Comparison of ENCODE assay signal across 8 mouse cellular contexts in the genomic region with DNA sequence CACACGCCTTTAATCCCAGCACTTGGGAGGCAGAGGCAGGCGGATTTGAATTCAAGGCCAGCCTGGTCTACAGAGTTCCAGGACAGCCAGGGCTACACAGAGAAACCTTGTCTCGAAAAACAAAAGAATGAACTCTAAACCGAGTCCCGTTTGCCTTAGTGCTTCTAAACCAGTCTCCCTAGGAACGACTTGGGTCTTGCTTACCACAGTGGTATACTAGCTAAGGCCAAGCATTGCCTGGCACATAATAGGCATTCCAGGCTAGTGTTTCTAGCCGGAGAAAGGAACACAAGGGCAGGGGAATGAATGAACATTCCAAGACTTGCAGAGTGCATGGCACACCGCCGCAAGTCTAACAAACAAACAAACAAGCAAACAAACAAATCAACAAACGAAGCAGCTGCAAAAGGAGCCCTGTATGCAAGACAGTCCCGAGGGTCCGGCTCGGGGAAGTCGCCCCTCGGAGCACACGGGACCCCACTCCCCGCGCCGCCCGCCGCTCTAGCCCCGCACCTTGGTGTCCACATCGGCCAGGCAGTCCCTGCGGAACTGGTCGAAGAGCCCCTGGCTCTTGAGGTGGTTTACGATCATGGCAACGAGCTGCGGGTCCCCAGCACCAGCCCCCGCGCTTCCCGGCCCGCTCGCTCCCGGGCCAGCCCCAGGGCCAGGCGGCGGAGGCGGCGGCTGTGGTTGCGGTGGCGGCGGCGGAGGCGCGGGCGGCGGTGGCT. TPM values are rescaled to one million over a fixed set of nuclear protein-coding genes. Genes with fewer than 3 reads are reported as not detected.
A peak's percentile ranks its signal among the peaks of the same experiment; 100 is the strongest.
DNase-seq lines count a peak whose midpoint lies in the region; ATAC-seq and TF ChIP-seq lines count a peak whose summit lies in the region.

No protein-coding gene starts in this region.

- ATAC-seq in kidney, embryonic 16.5 days (ENCODE audit: low FRiP score, low TSS enrichment): peak; percentile 75
- no peak for ATAC-seq in G1E (ENCODE audit: extremely low read depth, insufficient number of reproducible peaks, low FRiP score, poor library complexity, severe bottlenecking)
- ATAC-seq in intestine, embryonic 15.5 days: peak; percentile 9
- peak; percentile 64 for ATAC-seq in neural tube, embryonic 12.5 days (ENCODE audit: low FRiP score, low read depth)

- no peak for TF ChIP-seq CTCF in G1E (IDR thresholded peaks at IDR 0.05; ENCODE audit: low read depth, low read length)

- H3K9ac ChIP-seq in kidney, embryonic 16.5 days (replicated peaks; ENCODE audit: low read length): peak overlapping the region; percentile 96
- peak overlapping the region; percentile 85 for H3K9ac ChIP-seq in intestine, embryonic 15.5 days
- H3K9ac ChIP-seq in neural tube, embryonic 12.5 days: peak overlapping the region; percentile 94

- no peak for DNase-seq in kidney, postnatal 10 days
- peak; percentile 4 for DNase-seq in G1E (ENCODE audit: low spot score)
- no peak for DNase-seq in embryonic facial prominence, embryonic 10.5 days (ENCODE audit: low spot score)
- DNase-seq in retina, postnatal 1 day: no peak
- no peak for DNase-seq in adrenal gland, postnatal 4 days (ENCODE audit: low spot score in 2 of 2)

- peak overlapping the region; percentile 100 for H3K4me3 ChIP-seq in kidney, embryonic 16.5 days (ENCODE audit: low read length)
- peak overlapping the region; percentile 97 for H3K4me3 ChIP-seq in G1E (ENCODE audit: low read depth, low read length)
- peak overlapping the region; percentile 93 for H3K4me3 ChIP-seq in embryonic facial prominence, embryonic 10.5 days
- peak overlapping the region; percentile 99 for H3K4me3 ChIP-seq in intestine, embryonic 15.5 days (replicated peaks)
- H3K4me3 ChIP-seq in neural tube, embryonic 12.5 days: peak overlapping the region; percentile 98

- peak overlapping the region; percentile 71 for H3K27ac ChIP-seq in kidney, embryonic 16.5 days (ENCODE audit: low read length)
- peak overlapping the region; percentile 86 for H3K27ac ChIP-seq in embryonic facial prominence, embryonic 10.5 days (replicated peaks)
- peak overlapping the region; percentile 41; the same call in 1 of the 2 replicates for H3K27ac ChIP-seq in intestine, embryonic 15.5 days
- no peak overlapping the region for H3K27ac ChIP-seq in neural tube, embryonic 12.5 days

- under 1% methylated on average over 43 of the region's 46 CpGs for WGBS in kidney, embryonic 16.5 days
- 1% methylated on average over 46 of the region's 46 CpGs for WGBS in embryonic facial prominence, embryonic 10.5 days
- WGBS in intestine, embryonic 15.5 days: under 1% methylated on average over 46 of the region's 46 CpGs
- 1% methylated on average over 46 of the region's 46 CpGs for WGBS in neural tube, embryonic 12.5 days

- H3K4me2 ChIP-seq in kidney, embryonic 16.5 days (replicated peaks; ENCODE audit: low read depth, low read length): peak overlapping the region; percentile 62
- peak overlapping the region; percentile 76 for H3K4me2 ChIP-seq in intestine, embryonic 15.5 days (replicated peaks)
- H3K4me2 ChIP-seq in neural tube, embryonic 12.5 days (replicated peaks): peak overlapping the region; percentile 69

- H3K27me3 ChIP-seq in kidney, embryonic 16.5 days (ENCODE audit: insufficient read depth, low read length): no peaks in the 10 kb centered on the region
- no peaks in the 10 kb centered on the region for H3K27me3 ChIP-seq in G1E (ENCODE audit: insufficient read depth, low read length)
- H3K27me3 ChIP-seq in embryonic facial prominence, embryonic 10.5 days (replicated peaks; ENCODE audit: low read depth, poor library complexity, severe bottlenecking): no peaks in the 10 kb centered on the region
- no peaks in the 10 kb centered on the region for H3K27me3 ChIP-seq in intestine, embryonic 15.5 days (replicated peaks)
- no peaks in the 10 kb centered on the region for H3K27me3 ChIP-seq in neural tube, embryonic 12.5 days (replicated peaks)

- no peaks in the 10 kb centered on the region for H3K9me3 ChIP-seq in kidney, embryonic 16.5 days (ENCODE audit: low read length)
- H3K9me3 ChIP-seq in G1E (replicated peaks): no peaks in the 10 kb centered on the region
- no peaks in the 10 kb centered on the region for H3K9me3 ChIP-seq in embryonic facial prominence, embryonic 10.5 days
- no peaks in the 10 kb centered on the region for H3K9me3 ChIP-seq in intestine, embryonic 15.5 days
- no peaks in the 10 kb centered on the region for H3K9me3 ChIP-seq in neural tube, embryonic 12.5 days

- H3K36me3 ChIP-seq in kidney, embryonic 16.5 days (ENCODE audit: insufficient read depth, low read length): 0 out of 2 replicates have a peak, but pooled peaks cover 3% of the 10 kb centered on the region
- peaks cover 25% of the 10 kb centered on the region for H3K36me3 ChIP-seq in G1E (replicated peaks)
- peaks cover 7% of the 10 kb centered on the region for H3K36me3 ChIP-seq in embryonic facial prominence, embryonic 10.5 days (replicated peaks)
- H3K36me3 ChIP-seq in intestine, embryonic 15.5 days: no peaks in the 10 kb centered on the region
- peaks cover 5% of the 10 kb centered on the region; the same call in 1 of the 2 replicates for H3K36me3 ChIP-seq in neural tube, embryonic 12.5 days

- peaks cover 18% of the 10 kb centered on the region for H3K4me1 ChIP-seq in kidney, embryonic 16.5 days (ENCODE audit: insufficient read depth, low read length)
- peaks cover 23% of the 10 kb centered on the region for H3K4me1 ChIP-seq in G1E (ENCODE audit: insufficient read depth, low read depth, low read length)
- peaks cover 20% of the 10 kb centered on the region for H3K4me1 ChIP-seq in embryonic facial prominence, embryonic 10.5 days
- peaks cover 7% of the 10 kb centered on the region for H3K4me1 ChIP-seq in intestine, embryonic 15.5 days (replicated peaks)
- peaks cover 16% of the 10 kb centered on the region for H3K4me1 ChIP-seq in neural tube, embryonic 12.5 days

RNA-seq across cellular contexts. Expression of a gene that starts 0.5 kb away (rescaled TPM):
- polyA plus RNA-seq in kidney, embryonic 16.5 days (2015; fragmentation: Nextera tagmentation; extraction: Ambion mirVana): 19.0 and 20.9 TPM in 2 replicates
- 72.1 and 86.7 TPM in 2 replicates for total RNA-seq in G1E (2014; fragmentation: Nextera tagmentation)
- total RNA-seq in G1E (2017): 40.8 and 50.6 TPM in 2 replicates
- polyA plus RNA-seq in G1E (2012): 7.8 and 9.4 TPM in 2 replicates
- polyA plus RNA-seq in embryonic facial prominence, embryonic 10.5 days (2016; fragmentation: Nextera tagmentation; extraction: Ambion mirVana): 18.6 and 19.4 TPM in 2 replicates
- 19.1 and 20.2 TPM in 2 replicates for polyA plus RNA-seq in intestine, embryonic 15.5 days (2015; fragmentation: Nextera tagmentation; extraction: Ambion mirVana)
- 29.4 TPM in 2 replicates for polyA plus RNA-seq in neural tube, embryonic 12.5 days (2016; fragmentation: Nextera tagmentation; extraction: Ambion mirVana)
- 10 to 100 TPM; 33.7 to 36.9 TPM for total RNA-seq in adrenal gland, postnatal 4 days (2021)
